Mouse (Mus musculus) liver, embryonic 15.5 days (tissue): ENCODE measurements at regions not wholly inside any gene's neighbourhood (a gene's known extent, or its start where the extent isn't known, plus 50 kb on each side); places are given as distances from the start of the nearest gene placed in this dataset.

Source experiments
- ATAC-seq: fragments of 200-750 bp; cut with Nextera tagmentation; 2 replicates; pipeline ENCODE4 v1.8.0; 2017; ENCODE audit warnings: moderate number of reproducible peaks, mild to moderate bottlenecking, moderate library complexity; ENCODE audit not compliant: insufficient read depth
- H3K27ac ChIP-seq: fragments of 300-500 bp; sonication (generic); replicated peaks from 2 replicates; pipeline ENCODE4 v1.5.1; 2015; ENCODE audit warnings: mild to moderate bottlenecking, inconsistent platforms
- H3K27me3 ChIP-seq: fragments of 300-500 bp; sonication (generic); 2 replicates; pipeline ENCODE4 v1.6.1; 2015; ENCODE audit warnings: mild to moderate bottlenecking, inconsistent platforms
- H3K36me3 ChIP-seq: fragments of 300-500 bp; sonication (generic); replicated peaks from 2 replicates; pipeline ENCODE4 v1.6.1; 2015; ENCODE audit warnings: moderate library complexity, mild to moderate bottlenecking, inconsistent platforms
- H3K4me1 ChIP-seq: fragments of 300-500 bp; sonication (generic); replicated peaks from 2 replicates; pipeline ENCODE4 v1.6.1; 2015; ENCODE audit warnings: inconsistent platforms
- H3K4me2 ChIP-seq: fragments of 300-500 bp; sonication (generic); 2 replicates; pipeline ENCODE4 v1.6.1; 2015; ENCODE audit warnings: moderate library complexity, mild to moderate bottlenecking, inconsistent platforms
- H3K4me3 ChIP-seq: fragments of 300-500 bp; sonication (generic); replicated peaks from 2 replicates; pipeline ENCODE4 v1.5.1; 2015; ENCODE audit warnings: mild to moderate bottlenecking, inconsistent platforms
- H3K9ac ChIP-seq: fragments of 300-500 bp; sonication (generic); 2 replicates; pipeline ENCODE4 v1.6.1; 2015; ENCODE audit warnings: moderate library complexity, mild to moderate bottlenecking, inconsistent platforms
- H3K9me3 ChIP-seq: fragments of 300-500 bp; sonication (generic); replicated peaks from 2 replicates; pipeline ENCODE4 v1.6.1; 2016; ENCODE audit warnings: inconsistent platforms
- WGBS: fragments of 180-500 bp; shearing (Covaris S2); methylation state at CpG from one replicate; pipeline ENCODE4 v1.1.7; 2015; ENCODE audit warnings: mixed read lengths; ENCODE audit not compliant: insufficient replicate concordance; 5-methylcytosine and 5-hydroxymethylcytosine counted together

- no peak for ATAC-seq
- Histone ChIP-seq H3K9ac (no peak overlapping the region), H3K27ac (no peak overlapping the region), H3K36me3 (no peaks in the 10 kb centered on the region), H3K27me3 (0 out of 2 replicates have a peak, but pooled peaks cover 5% of the 10 kb centered on the region), H3K4me1 (no peaks in the 10 kb centered on the region), H3K9me3 (no peaks in the 10 kb centered on the region), H3K4me2 (no peak overlapping the region), H3K4me3 (no peak overlapping the region)
- 59% methylated on average over 6 of the region's 6 CpGs for WGBS
These were observed 327.8 kb downstream of the H2al1j start for GRCm38 (mm10) chrX:11655466-11655865.

GRCm38 (mm10) chrX:11657606-11658254 is 330.1 kb downstream of the H2al1j start:
- Histone ChIP-seq H3K9me3 (no peaks in the 10 kb centered on the region), H3K36me3 (no peaks in the 10 kb centered on the region), H3K4me1 (no peaks in the 10 kb centered on the region), H3K4me2 (no peak overlapping the region), H3K27ac (no peak overlapping the region), H3K9ac (no peak overlapping the region), H3K4me3 (no peak overlapping the region), H3K27me3 (0 out of 2 replicates have a peak, but pooled peaks cover 14% of the 10 kb centered on the region)
- no peak for ATAC-seq
- 54% methylated on average over 9 of the region's 9 CpGs for WGBS

GRCm38 (mm10) chrX:11663187-11663829 is 335.7 kb downstream of the H2al1j start:
- peaks cover 15% of the 10 kb centered on the region; the same call in 1 of the 2 replicates for H3K27me3 ChIP-seq
- no peak for ATAC-seq
- 54% methylated on average over 6 of the region's 6 CpGs for WGBS

GRCm38 (mm10) chrX:11664330-11665061 is 336.9 kb downstream of the H2al1j start:
- Histone ChIP-seq H3K36me3 (no peaks in the 10 kb centered on the region), H3K27ac (peak overlapping the region; percentile 65), H3K9ac (peak overlapping the region; percentile 71), H3K4me3 (peak overlapping the region; percentile 64), H3K27me3 (peaks cover 15% of the 10 kb centered on the region; the same call in 1 of the 2 replicates), H3K9me3 (no peaks in the 10 kb centered on the region), H3K4me1 (peaks cover 19% of the 10 kb centered on the region), H3K4me2 (peak overlapping the region; percentile 85)
- ATAC-seq = peak; percentile 92
- WGBS = 6% methylated on average over 37 of the region's 68 CpGs

More at GRCm38 (mm10) chrX:11663187-11663829, 335.7 kb downstream of the H2al1j start:
- H3K9me3 ChIP-seq = no peaks in the 10 kb centered on the region
- no peaks in the 10 kb centered on the region for H3K36me3 ChIP-seq
- H3K4me1 ChIP-seq = peaks cover 19% of the 10 kb centered on the region
- no peak overlapping the region for H3K9ac ChIP-seq
- H3K4me3 ChIP-seq = no peak overlapping the region
- no peak overlapping the region for H3K4me2 ChIP-seq
- H3K27ac ChIP-seq = no peak overlapping the region

- Histone ChIP-seq H3K9ac (peak overlapping the region; percentile 71), H3K27me3 (peaks cover 15% of the 10 kb centered on the region; the same call in 1 of the 2 replicates)
These were observed 337.7 kb downstream of the H2al1j start for GRCm38 (mm10) chrX:11665077-11665974.

GRCm38 (mm10) chrX:11666517-11666916 is 338.9 kb downstream of the H2al1j start:
- WGBS = 28% methylated on average over 5 of the region's 15 CpGs
- no peak overlapping the region for H3K4me2 ChIP-seq
- no peaks in the 10 kb centered on the region for H3K36me3 ChIP-seq
- no peak overlapping the region for H3K4me3 ChIP-seq
- no peak overlapping the region for H3K9ac ChIP-seq
- H3K27me3 ChIP-seq = peaks cover 7% of the 10 kb centered on the region; the same call in 1 of the 2 replicates
- H3K27ac ChIP-seq = no peak overlapping the region
- ATAC-seq = no peak
- no peaks in the 10 kb centered on the region for H3K9me3 ChIP-seq
- H3K4me1 ChIP-seq = peaks cover 19% of the 10 kb centered on the region

More at GRCm38 (mm10) chrX:11665077-11665974, 337.7 kb downstream of the H2al1j start:
- H3K4me2 ChIP-seq = peak overlapping the region; percentile 85
- peak overlapping the region; percentile 65 for H3K27ac ChIP-seq
- no peak for ATAC-seq
- H3K36me3 ChIP-seq = no peaks in the 10 kb centered on the region
- no peaks in the 10 kb centered on the region for H3K9me3 ChIP-seq
- peak overlapping the region; percentile 64 for H3K4me3 ChIP-seq
- H3K4me1 ChIP-seq = peaks cover 19% of the 10 kb centered on the region
- WGBS = 18% methylated on average over 30 of the region's 30 CpGs

GRCm38 (mm10) chrX:11671805-11672204 is 344.2 kb downstream of the H2al1j start:
- no peaks in the 10 kb centered on the region for H3K27me3 ChIP-seq
- no peaks in the 10 kb centered on the region for H3K36me3 ChIP-seq
- no peak overlapping the region for H3K27ac ChIP-seq
- H3K4me2 ChIP-seq = no peak overlapping the region
- no peaks in the 10 kb centered on the region for H3K9me3 ChIP-seq
- H3K4me1 ChIP-seq = no peaks in the 10 kb centered on the region
- no peak overlapping the region for H3K9ac ChIP-seq
- H3K4me3 ChIP-seq = no peak overlapping the region
- whole genome bisulfite sequencing = 22% methylated on average over 8 of the region's 8 CpGs
- ATAC-seq = no peak

- H3K27ac ChIP-seq = no peak overlapping the region
- no peak overlapping the region for H3K4me3 ChIP-seq
- 42% methylated on average over 2 of the region's 2 CpGs for WGBS
- no peak for ATAC-seq
- no peaks in the 10 kb centered on the region for H3K27me3 ChIP-seq
- H3K36me3 ChIP-seq = no peaks in the 10 kb centered on the region
- H3K9me3 ChIP-seq = no peaks in the 10 kb centered on the region
- H3K4me2 ChIP-seq = no peak overlapping the region
- no peaks in the 10 kb centered on the region for H3K4me1 ChIP-seq
- H3K9ac ChIP-seq = no peak overlapping the region
These were observed 350.5 kb downstream of the H2al1j start for GRCm38 (mm10) chrX:11678086-11678485.

GRCm38 (mm10) chrX:11681274-11681673 is 353.7 kb downstream of the H2al1j start:
- Histone ChIP-seq H3K27me3 (no peaks in the 10 kb centered on the region), H3K9me3 (no peaks in the 10 kb centered on the region), H3K27ac (no peak overlapping the region), H3K4me1 (no peaks in the 10 kb centered on the region), H3K4me3 (no peak overlapping the region), H3K36me3 (no peaks in the 10 kb centered on the region), H3K9ac (no peak overlapping the region), H3K4me2 (no peak overlapping the region)
- ATAC-seq = no peak
- 48% methylated on average over 2 of the region's 2 CpGs for WGBS

- no peak overlapping the region for H3K27ac ChIP-seq
- ATAC-seq = no peak
- no peaks in the 10 kb centered on the region for H3K27me3 ChIP-seq
- H3K9ac ChIP-seq = no peak overlapping the region
- peaks cover 5% of the 10 kb centered on the region; the same call in 1 of the 2 replicates for H3K4me1 ChIP-seq
- no peaks in the 10 kb centered on the region for H3K9me3 ChIP-seq
- 51% methylated on average over 18 of the region's 18 CpGs for WGBS
- peak overlapping the region; percentile 32 for H3K4me2 ChIP-seq
- no peaks in the 10 kb centered on the region for H3K36me3 ChIP-seq
- no peak overlapping the region for H3K4me3 ChIP-seq
These were observed 362.4 kb downstream of the H2al1j start for GRCm38 (mm10) chrX:11689989-11690405.
